Mouse (Mus musculus): ENCODE results near the gene Ankrd35.

GRCm38 (mm10) chr3:96729403-96729784 is 59.5 kb downstream of the Ankrd35 start:
- TF ChIP-seq CTCF (IDR thresholded peaks at IDR 0.05; ENCODE audit: extremely low read depth, insufficient read depth, insufficient read length, insufficient replicate concordance) (no peak), POLR2A (IDR thresholded peaks at IDR 0.05; ENCODE audit: low read depth, low read length) (no peak)

Measured in spleen, adult 2 months (tissue).